Mouse (Mus musculus) testis, adult 2 months (tissue): ENCODE measurements at regions not wholly inside any gene's neighbourhood (a gene's known extent, or its start where the extent isn't known, plus 50 kb on each side); places are given as distances from the start of the nearest gene placed in this dataset.

Source experiments
- CTCF ChIP-seq: fragments of 200-500 bp; IDR thresholded peaks from 2 replicates; pipeline ENCODE4 v1.5.1; 2012; ENCODE audit warnings: low read depth, mild to moderate bottlenecking, inconsistent platforms, low read length, moderate library complexity; ENCODE audit not compliant: control insufficient read depth, insufficient read depth, insufficient replicate concordance
- POLR2A ChIP-seq: fragments of 200-500 bp; IDR thresholded peaks from 2 replicates; pipeline ENCODE4 v1.6.1; 2012; ENCODE audit warnings: low read depth, mild to moderate bottlenecking, inconsistent platforms, low read length, moderate library complexity; ENCODE audit not compliant: control insufficient read depth

DNA sequence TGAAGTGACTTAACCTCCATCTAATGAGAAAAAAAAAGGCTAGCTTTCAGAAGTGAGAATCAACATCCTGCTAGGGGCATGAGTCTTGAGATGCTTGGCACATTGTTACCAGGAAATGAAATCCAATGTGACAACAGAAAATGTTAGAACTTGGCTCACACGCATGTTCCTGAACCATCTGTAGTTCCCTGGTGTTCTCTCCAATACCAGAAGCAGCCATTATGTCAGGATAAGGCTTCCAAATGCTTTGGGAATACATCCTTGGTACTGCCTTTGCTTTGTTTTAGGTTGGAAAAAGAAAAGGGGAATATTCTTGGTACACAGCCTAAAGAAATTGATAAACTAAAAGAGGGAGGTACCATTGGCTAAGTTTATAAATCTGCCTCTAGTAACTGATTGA, 522.3 kb upstream of the Gabra5 start:
- no peak for TF ChIP-seq CTCF
- no peak for TF ChIP-seq POLR2A
